Mouse (Mus musculus) heart, adult 2 months (tissue): ENCODE data around the gene Rnf130.

Source experiments
- CTCF ChIP-seq: fragments of 200-600 bp; IDR thresholded peaks from 2 replicates; pipeline ENCODE4 v1.8.1; 2022; ENCODE audit warnings: antibody characterized with exemption, mild to moderate bottlenecking, moderate library complexity
- EP300 ChIP-seq: fragments of 200-500 bp; IDR thresholded peaks from 2 replicates; pipeline ENCODE4 v1.6.1; 2011; ENCODE audit warnings: low read depth, low read length, control low read depth; ENCODE audit not compliant: insufficient read depth

DNA sequence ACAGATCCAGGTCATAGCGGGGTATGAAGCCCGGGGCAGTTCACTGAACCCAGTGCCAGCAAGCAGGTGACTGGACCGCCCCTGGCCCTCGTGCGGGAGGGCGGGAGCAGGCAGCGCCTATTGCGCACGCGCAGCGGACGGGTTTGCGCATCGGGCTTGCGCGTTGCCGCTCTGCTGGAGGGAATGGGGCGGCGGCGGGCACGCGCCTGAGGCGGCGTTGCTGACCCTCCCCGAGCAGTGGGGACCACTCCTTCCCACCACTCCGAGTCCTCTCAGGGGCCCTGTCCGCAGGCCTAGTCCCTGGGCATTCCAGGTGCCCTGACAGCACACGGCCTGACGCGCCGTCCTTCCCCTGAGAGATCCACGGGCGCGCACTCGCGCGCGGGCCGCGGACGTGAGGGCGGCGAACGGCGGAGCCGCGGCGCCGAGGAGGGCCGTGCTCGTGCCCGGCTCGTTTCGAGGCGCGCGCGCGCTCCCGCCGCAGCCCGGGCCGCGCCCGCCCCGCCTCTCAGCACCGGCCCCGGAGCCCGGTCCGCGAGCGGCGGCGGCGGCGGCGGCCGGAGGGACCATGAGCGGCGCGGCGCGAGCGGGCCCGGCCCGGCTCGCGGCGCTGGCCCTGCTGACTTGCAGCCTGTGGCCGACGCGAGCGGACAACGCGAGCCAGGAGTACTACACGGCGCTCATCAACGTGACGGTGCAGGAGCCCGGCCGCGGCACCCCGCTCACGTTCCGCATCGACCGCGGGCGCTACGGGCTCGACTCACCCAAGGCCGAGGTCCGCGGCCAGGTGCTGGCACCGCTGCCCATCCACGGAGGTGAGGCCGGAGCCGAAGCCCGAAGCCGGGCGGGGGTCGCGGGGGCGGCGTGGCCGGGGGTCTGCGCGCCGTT, at the start of gene Rnf130:
- TF ChIP-seq CTCF (peak; percentile 30; the same call in 1 of the 2 replicates), EP300 (no peak; the same call in 1 of the 2 replicates)
